Comparison of ENCODE assay signal across 9 mouse cellular contexts in the genomic region with DNA sequence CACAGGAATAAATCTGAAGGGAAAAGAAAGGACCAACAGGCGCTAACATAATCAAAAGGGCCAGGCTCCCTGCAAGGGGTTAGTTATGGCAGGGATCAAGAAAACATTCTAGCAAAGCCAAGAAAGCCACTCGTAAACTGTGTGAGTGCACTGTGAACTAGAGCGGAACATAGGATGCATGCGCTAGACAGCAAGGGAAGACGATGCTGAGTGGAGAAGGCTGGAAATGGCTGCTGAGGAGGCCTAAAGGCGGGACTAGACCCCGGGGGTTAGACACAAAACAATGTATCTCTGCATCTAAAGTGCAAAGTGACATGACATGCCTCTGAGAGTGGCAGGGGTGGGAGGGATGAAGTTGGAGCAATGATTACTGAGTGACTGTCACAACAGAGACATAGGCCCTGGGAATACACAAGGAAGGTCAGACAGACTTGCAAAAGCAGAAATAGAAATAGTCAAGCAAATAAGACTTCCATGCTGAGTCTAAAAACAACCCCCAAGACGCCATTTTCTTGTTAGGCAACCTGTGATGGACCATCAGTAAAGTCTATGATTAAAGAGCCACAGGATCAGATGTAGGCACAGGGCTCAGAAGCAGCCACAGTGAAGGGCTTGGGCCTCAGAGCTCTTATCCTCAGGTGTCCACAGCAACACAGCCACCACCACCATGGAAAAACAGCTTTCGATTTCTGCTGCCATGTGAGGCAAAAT. TPM values are rescaled to one million over a fixed set of nuclear protein-coding genes. Genes with fewer than 3 reads are reported as not detected.
A peak's percentile ranks its signal among the peaks of the same experiment; 100 is the strongest.
DNase-seq lines count a peak whose midpoint lies in the region; ATAC-seq and TF ChIP-seq lines count a peak whose summit lies in the region.
"Had no signal": no experiment of that assay in that cellular context is flagged by ENCODE, and none has a peak within 500 bp of the region (broad histone marks: within the 10 kb centered on the region; RNA-seq: fewer than 3 reads in every experiment).

No protein-coding gene starts in this region.

- no peak overlapping the region; the same call in 1 of the 2 replicates for H3K9ac ChIP-seq in liver, adult 2 months (ENCODE audit: low read depth, low read length)
- H3K9ac ChIP-seq in forebrain, embryonic 14.5 days (ENCODE audit: low read length) = no peak overlapping the region
- H3K9ac ChIP-seq in limb, embryonic 12.5 days (replicated peaks) = no peak overlapping the region
- no peak overlapping the region for H3K9ac ChIP-seq in stomach, embryonic 14.5 days (replicated peaks; ENCODE audit: low read depth, low read length)
- H3K9ac ChIP-seq: liver, embryonic 15.5 days had no signal

- DNase-seq in liver, adult 2 months (ENCODE audit: extremely low read depth, low read depth, low spot score) = no peak
- DNase-seq in liver = no peak
- peak; percentile 41 for DNase-seq in forebrain, embryonic 14.5 days (ENCODE audit: low spot score)
- DNase-seq in gastrocnemius, adult 8-10 months (ENCODE audit: low spot score in 2 of 2) = no peak

- peak overlapping the region; percentile 55 for H3K27ac ChIP-seq in liver, adult 2 months (replicated peaks; ENCODE audit: insufficient read depth, low read depth, low read length)
- H3K27ac ChIP-seq in forebrain, embryonic 14.5 days (ENCODE audit: low read depth, low read length) = peak overlapping the region; percentile 35; the same call in 1 of the 2 replicates
- peak overlapping the region; percentile 24 for H3K27ac ChIP-seq in limb, embryonic 12.5 days
- H3K27ac ChIP-seq in stomach, embryonic 14.5 days (ENCODE audit: low read length) = peak overlapping the region; percentile 56; the same call in 1 of the 2 replicates

- H3K4me1 ChIP-seq in liver, adult 2 months (ENCODE audit: control insufficient read depth, insufficient read depth, low read length) = peaks cover 68% of the 10 kb centered on the region
- peaks cover 40% of the 10 kb centered on the region for H3K4me1 ChIP-seq in forebrain, embryonic 14.5 days (ENCODE audit: control insufficient read depth, insufficient read depth, low read length)
- peaks cover 53% of the 10 kb centered on the region for H3K4me1 ChIP-seq in limb, embryonic 12.5 days (replicated peaks)
- H3K4me1 ChIP-seq in stomach, embryonic 14.5 days (ENCODE audit: control insufficient read depth, insufficient read depth, low read length) = peaks cover 38% of the 10 kb centered on the region

- TF ChIP-seq CTCF in liver, adult 2 months (IDR thresholded peaks at IDR 0.05; ENCODE audit: low read depth, low read length) = no peak

- no peak overlapping the region for H3K4me3 ChIP-seq in liver, adult 2 months (ENCODE audit: insufficient read depth, low read depth, low read length)
- no peak overlapping the region for H3K4me3 ChIP-seq in forebrain, embryonic 14.5 days (ENCODE audit: low read depth, low read length)
- H3K4me3 ChIP-seq in limb, embryonic 12.5 days (replicated peaks) = no peak overlapping the region
- no peak overlapping the region for H3K4me3 ChIP-seq in stomach, embryonic 14.5 days (ENCODE audit: low read depth, low read length)
- H3K4me3 ChIP-seq: liver, embryonic 15.5 days had no signal

- no peaks in the 10 kb centered on the region for H3K9me3 ChIP-seq in forebrain, embryonic 14.5 days (replicated peaks; ENCODE audit: control insufficient read depth, low read length)
- H3K9me3 ChIP-seq in limb, embryonic 12.5 days = no peaks in the 10 kb centered on the region
- H3K9me3 ChIP-seq in stomach, embryonic 14.5 days (ENCODE audit: control insufficient read depth, low read depth, low read length) = no peaks in the 10 kb centered on the region
- H3K9me3 ChIP-seq: liver, embryonic 15.5 days had no signal

- peaks cover 71% of the 10 kb centered on the region for H3K79me2 ChIP-seq in liver, adult 2 months (ENCODE audit: control insufficient read depth, insufficient read depth, low read length)

- no peak for TF ChIP-seq POLR2A in liver, adult 2 months (IDR thresholded peaks at IDR 0.05; ENCODE audit: extremely low read depth, insufficient read depth, low read length)

- 75% methylated on average over 9 of the region's 9 CpGs for WGBS in liver, adult 2 months
- 38% methylated on average over 9 of the region's 9 CpGs for WGBS in forebrain, embryonic 14.5 days
- 51% methylated on average over 9 of the region's 9 CpGs for WGBS in limb, embryonic 12.5 days
- 52% methylated on average over 9 of the region's 9 CpGs for WGBS in stomach, embryonic 14.5 days

- no peaks in the 10 kb centered on the region for H3K27me3 ChIP-seq in liver, adult 2 months (ENCODE audit: control insufficient read depth, insufficient read depth, low read length)
- H3K27me3 ChIP-seq in forebrain, embryonic 14.5 days (replicated peaks; ENCODE audit: control insufficient read depth, insufficient read depth, low read length) = no peaks in the 10 kb centered on the region
- H3K27me3 ChIP-seq in limb, embryonic 12.5 days = no peaks in the 10 kb centered on the region
- no peaks in the 10 kb centered on the region for H3K27me3 ChIP-seq in stomach, embryonic 14.5 days (ENCODE audit: control insufficient read depth, insufficient read depth, low read length)
- H3K27me3 ChIP-seq: liver, embryonic 15.5 days; Patski had no signal

- H3K4me2 ChIP-seq in forebrain, embryonic 14.5 days (ENCODE audit: low read length) = no peak overlapping the region
- no peak overlapping the region for H3K4me2 ChIP-seq in limb, embryonic 12.5 days
- no peak overlapping the region for H3K4me2 ChIP-seq in stomach, embryonic 14.5 days (replicated peaks; ENCODE audit: low read depth, low read length)
- H3K4me2 ChIP-seq: liver, embryonic 15.5 days had no signal

- no peaks in the 10 kb centered on the region for H3K36me3 ChIP-seq in liver, adult 2 months (ENCODE audit: control insufficient read depth, insufficient read depth, low read length)
- H3K36me3 ChIP-seq in forebrain, embryonic 14.5 days (ENCODE audit: control insufficient read depth, insufficient read depth, low read length) = no peaks in the 10 kb centered on the region
- no peaks in the 10 kb centered on the region for H3K36me3 ChIP-seq in limb, embryonic 12.5 days
- no peaks in the 10 kb centered on the region for H3K36me3 ChIP-seq in stomach, embryonic 14.5 days (ENCODE audit: control insufficient read depth, insufficient read depth, low read length)
- H3K36me3 ChIP-seq: liver, embryonic 15.5 days had no signal

- ATAC-seq in forebrain, embryonic 14.5 days = peak; percentile 30; the same call in 1 of the 2 replicates
- ATAC-seq in limb, embryonic 12.5 days (ENCODE audit: insufficient number of reproducible peaks, insufficient read depth, low FRiP score, low TSS enrichment, low read depth) = no peak
- no peak for ATAC-seq in stomach, embryonic 14.5 days (ENCODE audit: insufficient number of reproducible peaks, insufficient read depth, low FRiP score, low read depth)
- ATAC-seq in megakaryocyte-erythroid progenitor cell, adult 5-6 weeks (replicated peaks; ENCODE audit: low FRiP score, low TSS enrichment, poor library complexity, severe bottlenecking) = no peak
- ATAC-seq: Patski had no signal

RNA-seq across cellular contexts. Expression of a gene that starts 14.1 kb away (rescaled TPM):
- 27.6 and 31.5 TPM in 2 replicates for total RNA-seq in liver, adult 2 months (2014; rRNA removed)
- polyA plus RNA-seq in liver, adult 2 months (2012; rRNA removed) = 5.6 and 6.5 TPM in 2 replicates
- polyA plus RNA-seq in forebrain, embryonic 14.5 days (2014; fragmentation: Nextera tagmentation; extraction: Ambion mirVana) = 3.6 and 4.9 TPM in 2 replicates
- polyA plus RNA-seq in limb, embryonic 12.5 days (2016; fragmentation: Nextera tagmentation; extraction: Ambion mirVana) = 7.9 and 8.0 TPM in 2 replicates
- polyA plus RNA-seq in stomach, embryonic 14.5 days (2014; fragmentation: Nextera tagmentation; extraction: Ambion mirVana) = 8.9 and 9.9 TPM in 2 replicates
- 1 to 10 TPM; 5.3 to 6.3 (median 5.5) TPM for total RNA-seq in gastrocnemius, adult 8-10 months (2022)
- 5.3 and 10.4 TPM in 2 replicates for total RNA-seq in megakaryocyte-erythroid progenitor cell, adult 5-6 weeks (2014; fragmentation: Nextera tagmentation)
- 7.8 and 14.8 TPM in 2 replicates for total RNA-seq in megakaryocyte-erythroid progenitor cell, adult 5-6 weeks (2017)

RNA-seq across cellular contexts. Expression of a gene that starts 39.8 kb away (rescaled TPM):
- total RNA-seq in liver, adult 2 months (2014; rRNA removed) = not detected in 2 replicates
- polyA plus RNA-seq in liver, adult 2 months (2012; rRNA removed) = 0.05 TPM in 1 of 2 replicates, not detected in the other
- polyA plus RNA-seq in forebrain, embryonic 14.5 days (2014; fragmentation: Nextera tagmentation; extraction: Ambion mirVana) = not detected in 2 replicates
- 2.6 and 3.6 TPM in 2 replicates for polyA plus RNA-seq in limb, embryonic 12.5 days (2016; fragmentation: Nextera tagmentation; extraction: Ambion mirVana)
- polyA plus RNA-seq in stomach, embryonic 14.5 days (2014; fragmentation: Nextera tagmentation; extraction: Ambion mirVana) = 1.0 and 1.4 TPM in 2 replicates
- 1 to 10 TPM; 1.0 to 1.5 (median 1.2) TPM for total RNA-seq in gastrocnemius, adult 8-10 months (2022)
- not detected in 2 replicates for total RNA-seq in megakaryocyte-erythroid progenitor cell, adult 5-6 weeks (2014; fragmentation: Nextera tagmentation)
- not detected in 2 replicates for total RNA-seq in megakaryocyte-erythroid progenitor cell, adult 5-6 weeks (2017)
- polyA plus RNA-seq: liver, embryonic 15.5 days had no signal
